Mouse (Mus musculus): ENCODE measurements at regions not wholly inside any gene's neighbourhood (a gene's known extent, or its start where the extent isn't known, plus 50 kb on each side); places are given as distances from the start of the nearest gene placed in this dataset.

GRCm38 (mm10) chr9:90871636-90872035, 490.6 kb upstream of the Zic4 start:
- Histone ChIP-seq H3K27ac (no peak overlapping the region), H3K9me3 (ENCODE audit: control insufficient read depth, low read length) (no peaks in the 10 kb centered on the region), H3K4me1 (replicated peaks; ENCODE audit: control insufficient read depth, insufficient read depth, low read length) (no peaks in the 10 kb centered on the region), H3K27me3 (ENCODE audit: control insufficient read depth, insufficient read depth, low read length) (no peaks in the 10 kb centered on the region), H3K4me3 (replicated peaks; ENCODE audit: low read length) (no peak overlapping the region), H3K9ac (no peak overlapping the region), H3K4me2 (replicated peaks) (no peak overlapping the region), H3K36me3 (replicated peaks; ENCODE audit: control insufficient read depth, insufficient read depth) (no peaks in the 10 kb centered on the region)
- no peak for ATAC-seq (ENCODE audit: low FRiP score)
- DNase-seq (ENCODE audit: low spot score) = no peak
- 81% methylated on average over 5 of the region's 5 CpGs for WGBS

GRCm38 (mm10) chr9:90884467-90884866, 477.7 kb upstream of the Zic4 start:
- no peak overlapping the region for H3K27ac ChIP-seq
- WGBS = 98% methylated on average over 1 of the region's 1 CpGs
- DNase-seq (ENCODE audit: low spot score) (no peak), ATAC-seq (ENCODE audit: low FRiP score) (no peak)
- no peaks in the 10 kb centered on the region for H3K4me1 ChIP-seq (replicated peaks; ENCODE audit: control insufficient read depth, insufficient read depth, low read length)
- H3K4me3 ChIP-seq (replicated peaks; ENCODE audit: low read length) = no peak overlapping the region
- no peaks in the 10 kb centered on the region for H3K9me3 ChIP-seq (ENCODE audit: control insufficient read depth, low read length)
- H3K27me3 ChIP-seq (ENCODE audit: control insufficient read depth, insufficient read depth, low read length) = no peaks in the 10 kb centered on the region
- no peaks in the 10 kb centered on the region for H3K36me3 ChIP-seq (replicated peaks; ENCODE audit: control insufficient read depth, insufficient read depth)
- H3K9ac ChIP-seq = no peak overlapping the region
- no peak overlapping the region for H3K4me2 ChIP-seq (replicated peaks)

GRCm38 (mm10) chr9:90887405-90887804, 474.8 kb upstream of the Zic4 start:
- H3K9ac ChIP-seq = no peak overlapping the region

GRCm38 (mm10) chr9:90890801-90891200, 471.4 kb upstream of the Zic4 start:
- no peak overlapping the region for H3K27ac ChIP-seq
- no peaks in the 10 kb centered on the region for H3K4me1 ChIP-seq (replicated peaks; ENCODE audit: control insufficient read depth, insufficient read depth, low read length)
- ATAC-seq (ENCODE audit: low FRiP score) (no peak), DNase-seq (ENCODE audit: low spot score) (no peak)
- H3K27me3 ChIP-seq (ENCODE audit: control insufficient read depth, insufficient read depth, low read length) = no peaks in the 10 kb centered on the region
- H3K36me3 ChIP-seq (replicated peaks; ENCODE audit: control insufficient read depth, insufficient read depth) = no peaks in the 10 kb centered on the region
- no peaks in the 10 kb centered on the region for H3K9me3 ChIP-seq (ENCODE audit: control insufficient read depth, low read length)
- H3K4me2 ChIP-seq (replicated peaks) = no peak overlapping the region
- no peak overlapping the region for H3K9ac ChIP-seq
- WGBS = 94% methylated on average over 4 of the region's 4 CpGs
- H3K4me3 ChIP-seq (replicated peaks; ENCODE audit: low read length) = no peak overlapping the region

More at GRCm38 (mm10) chr9:90887405-90887804, 474.8 kb upstream of the Zic4 start:
- Histone ChIP-seq H3K4me2 (replicated peaks) (no peak overlapping the region), H3K36me3 (replicated peaks; ENCODE audit: control insufficient read depth, insufficient read depth) (no peaks in the 10 kb centered on the region), H3K4me1 (replicated peaks; ENCODE audit: control insufficient read depth, insufficient read depth, low read length) (no peaks in the 10 kb centered on the region), H3K9me3 (ENCODE audit: control insufficient read depth, low read length) (no peaks in the 10 kb centered on the region), H3K4me3 (replicated peaks; ENCODE audit: low read length) (no peak overlapping the region), H3K27ac (no peak overlapping the region), H3K27me3 (ENCODE audit: control insufficient read depth, insufficient read depth, low read length) (no peaks in the 10 kb centered on the region)
- no peak for DNase-seq (ENCODE audit: low spot score)
- 98% methylated on average over 3 of the region's 3 CpGs for WGBS
- ATAC-seq (ENCODE audit: low FRiP score) = no peak

GRCm38 (mm10) chr9:90892816-90893215, 469.4 kb upstream of the Zic4 start:
- no peaks in the 10 kb centered on the region for H3K27me3 ChIP-seq (ENCODE audit: control insufficient read depth, insufficient read depth, low read length)
- H3K4me2 ChIP-seq (replicated peaks) = no peak overlapping the region
- ATAC-seq (ENCODE audit: low FRiP score) = no peak
- DNase-seq (ENCODE audit: low spot score) = no peak
- H3K27ac ChIP-seq = no peak overlapping the region
- no peaks in the 10 kb centered on the region for H3K9me3 ChIP-seq (ENCODE audit: control insufficient read depth, low read length)
- no peaks in the 10 kb centered on the region for H3K4me1 ChIP-seq (replicated peaks; ENCODE audit: control insufficient read depth, insufficient read depth, low read length)
- no peaks in the 10 kb centered on the region for H3K36me3 ChIP-seq (replicated peaks; ENCODE audit: control insufficient read depth, insufficient read depth)
- no peak overlapping the region for H3K4me3 ChIP-seq (replicated peaks; ENCODE audit: low read length)
- 77% methylated on average over 1 of the region's 1 CpGs for WGBS
- H3K9ac ChIP-seq = no peak overlapping the region

GRCm38 (mm10) chr9:90903557-90903956, 458.7 kb upstream of the Zic4 start:
- H3K36me3 ChIP-seq (replicated peaks; ENCODE audit: control insufficient read depth, insufficient read depth) = no peaks in the 10 kb centered on the region
- no peak for ATAC-seq (ENCODE audit: low FRiP score)
- no peak overlapping the region for H3K9ac ChIP-seq
- WGBS = 8% methylated on average over 5 of the region's 5 CpGs
- DNase-seq (ENCODE audit: low spot score) = no peak
- no peaks in the 10 kb centered on the region for H3K4me1 ChIP-seq (replicated peaks; ENCODE audit: control insufficient read depth, insufficient read depth, low read length)
- no peaks in the 10 kb centered on the region for H3K27me3 ChIP-seq (ENCODE audit: control insufficient read depth, insufficient read depth, low read length)
- no peaks in the 10 kb centered on the region for H3K9me3 ChIP-seq (ENCODE audit: control insufficient read depth, low read length)
- H3K4me2 ChIP-seq (replicated peaks) = no peak overlapping the region
- no peak overlapping the region for H3K27ac ChIP-seq
- no peak overlapping the region for H3K4me3 ChIP-seq (replicated peaks; ENCODE audit: low read length)

- no peaks in the 10 kb centered on the region for H3K9me3 ChIP-seq (ENCODE audit: control insufficient read depth, low read length)
- no peak overlapping the region for H3K9ac ChIP-seq
- no peak overlapping the region for H3K4me3 ChIP-seq (replicated peaks; ENCODE audit: low read length)
- 90% methylated on average over 5 of the region's 5 CpGs for WGBS
- ATAC-seq (ENCODE audit: low FRiP score) (peak; percentile 48; the same call in 1 of the 2 replicates), DNase-seq (ENCODE audit: low spot score) (no peak)
- no peaks in the 10 kb centered on the region for H3K4me1 ChIP-seq (replicated peaks; ENCODE audit: control insufficient read depth, insufficient read depth, low read length)
- no peak overlapping the region for H3K4me2 ChIP-seq (replicated peaks)
- H3K36me3 ChIP-seq (replicated peaks; ENCODE audit: control insufficient read depth, insufficient read depth) = no peaks in the 10 kb centered on the region
- no peak overlapping the region for H3K27ac ChIP-seq
- no peaks in the 10 kb centered on the region for H3K27me3 ChIP-seq (ENCODE audit: control insufficient read depth, insufficient read depth, low read length)
Observed at GRCm38 (mm10) chr9:90906106-90906505, 456.1 kb upstream of the Zic4 start.

GRCm38 (mm10) chr9:90906684-90907083, 455.5 kb upstream of the Zic4 start:
- ATAC-seq (ENCODE audit: low FRiP score) = no peak
- Histone ChIP-seq H3K4me1 (replicated peaks; ENCODE audit: control insufficient read depth, insufficient read depth, low read length) (no peaks in the 10 kb centered on the region), H3K27ac (no peak overlapping the region), H3K27me3 (ENCODE audit: control insufficient read depth, insufficient read depth, low read length) (no peaks in the 10 kb centered on the region), H3K9ac (no peak overlapping the region), H3K4me2 (replicated peaks) (no peak overlapping the region), H3K36me3 (replicated peaks; ENCODE audit: control insufficient read depth, insufficient read depth) (no peaks in the 10 kb centered on the region), H3K9me3 (ENCODE audit: control insufficient read depth, low read length) (no peaks in the 10 kb centered on the region), H3K4me3 (replicated peaks; ENCODE audit: low read length) (no peak overlapping the region)
- no peak for DNase-seq (ENCODE audit: low spot score)
- 94% methylated on average over 7 of the region's 7 CpGs for WGBS

- Histone ChIP-seq H3K27ac (no peak overlapping the region), H3K27me3 (ENCODE audit: control insufficient read depth, insufficient read depth, low read length) (no peaks in the 10 kb centered on the region), H3K4me3 (replicated peaks; ENCODE audit: low read length) (no peak overlapping the region), H3K4me1 (replicated peaks; ENCODE audit: control insufficient read depth, insufficient read depth, low read length) (no peaks in the 10 kb centered on the region), H3K4me2 (replicated peaks) (no peak overlapping the region), H3K36me3 (replicated peaks; ENCODE audit: control insufficient read depth, insufficient read depth) (no peaks in the 10 kb centered on the region), H3K9ac (no peak overlapping the region), H3K9me3 (ENCODE audit: control insufficient read depth, low read length) (no peaks in the 10 kb centered on the region)
- ATAC-seq (ENCODE audit: low FRiP score) (no peak), DNase-seq (ENCODE audit: low spot score) (no peak)
Observed at GRCm38 (mm10) chr9:90954613-90955012, 407.6 kb upstream of the Zic4 start.

GRCm38 (mm10) chr9:90961436-90961835, 400.8 kb upstream of the Zic4 start:
- Histone ChIP-seq H3K4me2 (replicated peaks) (no peak overlapping the region), H3K9ac (no peak overlapping the region), H3K27ac (no peak overlapping the region), H3K27me3 (ENCODE audit: control insufficient read depth, insufficient read depth, low read length) (no peaks in the 10 kb centered on the region), H3K4me1 (replicated peaks; ENCODE audit: control insufficient read depth, insufficient read depth, low read length) (no peaks in the 10 kb centered on the region), H3K36me3 (replicated peaks; ENCODE audit: control insufficient read depth, insufficient read depth) (no peaks in the 10 kb centered on the region), H3K9me3 (ENCODE audit: control insufficient read depth, low read length) (no peaks in the 10 kb centered on the region), H3K4me3 (replicated peaks; ENCODE audit: low read length) (no peak overlapping the region)
- ATAC-seq (ENCODE audit: low FRiP score) (no peak), DNase-seq (ENCODE audit: low spot score) (no peak)
- 88% methylated on average over 4 of the region's 4 CpGs for WGBS
